23 mouse cellular contexts compared by ENCODE assay signal in genomic region chr5:66762006-66762405, GRCm38 (mm10). TPM values are rescaled to one million over a fixed set of nuclear protein-coding genes. Genes with fewer than 3 reads are reported as not detected.
DNase-seq lines count a peak whose midpoint lies in the region; ATAC-seq and TF ChIP-seq lines count a peak whose summit lies in the region.
"Had no signal": no experiment of that assay in that cellular context is flagged by ENCODE, and none has a peak within 500 bp of the region (broad histone marks: within the 10 kb centered on the region; RNA-seq: fewer than 3 reads in every experiment).

No protein-coding gene starts in this region.

- no peak overlapping the region for H3K4me2 ChIP-seq in forebrain, postnatal 0 days (ENCODE audit: low read depth)
- H3K4me2 ChIP-seq in forebrain, embryonic 14.5 days (ENCODE audit: low read length) = no peak overlapping the region
- H3K4me2 ChIP-seq in stomach, postnatal 0 days (replicated peaks; ENCODE audit: low read depth) = no peak overlapping the region
- H3K4me2 ChIP-seq: forebrain, embryonic 15.5 days; heart, embryonic 15.5 days; limb, embryonic 15.5 days; liver, embryonic 15.5 days; lung, embryonic 15.5 days; neural tube, embryonic 15.5 days had no signal

- no peak overlapping the region for H3K9ac ChIP-seq in forebrain, postnatal 0 days
- no peak overlapping the region for H3K9ac ChIP-seq in forebrain, embryonic 14.5 days (ENCODE audit: low read length)
- H3K9ac ChIP-seq in stomach, postnatal 0 days (ENCODE audit: low read length) = no peak overlapping the region
- H3K9ac ChIP-seq: forebrain, embryonic 15.5 days; heart, embryonic 15.5 days; limb, embryonic 15.5 days; liver, embryonic 15.5 days; lung, embryonic 15.5 days; neural tube, embryonic 15.5 days had no signal

- H3K27ac ChIP-seq in forebrain, postnatal 0 days (ENCODE audit: low read depth, low read length) = no peak overlapping the region
- H3K27ac ChIP-seq in forebrain, embryonic 14.5 days (ENCODE audit: low read depth, low read length) = no peak overlapping the region
- H3K27ac ChIP-seq in limb, embryonic 10.5 days = no peak overlapping the region
- H3K27ac ChIP-seq in stomach, postnatal 0 days (replicated peaks) = no peak overlapping the region
- H3K27ac ChIP-seq: forebrain, embryonic 15.5 days; heart, embryonic 15.5 days; limb, embryonic 15.5 days; liver, embryonic 15.5 days; lung, embryonic 15.5 days; macrophage; neural tube, embryonic 15.5 days had no signal

- no peaks in the 10 kb centered on the region for H3K36me3 ChIP-seq in forebrain, postnatal 0 days (ENCODE audit: insufficient read depth)
- H3K36me3 ChIP-seq in forebrain, embryonic 14.5 days (ENCODE audit: control insufficient read depth, insufficient read depth, low read length) = no peaks in the 10 kb centered on the region
- H3K36me3 ChIP-seq in limb, embryonic 10.5 days = no peaks in the 10 kb centered on the region
- no peaks in the 10 kb centered on the region for H3K36me3 ChIP-seq in stomach, postnatal 0 days (ENCODE audit: control insufficient read depth, insufficient read depth, low read length)
- H3K36me3 ChIP-seq: forebrain, embryonic 15.5 days; heart, embryonic 15.5 days; limb, embryonic 15.5 days; liver, embryonic 15.5 days; lung, embryonic 15.5 days; neural tube, embryonic 15.5 days had no signal

- no peaks in the 10 kb centered on the region for H3K9me3 ChIP-seq in forebrain, postnatal 0 days (ENCODE audit: low read length)
- no peaks in the 10 kb centered on the region for H3K9me3 ChIP-seq in forebrain, embryonic 14.5 days (replicated peaks; ENCODE audit: control insufficient read depth, low read length)
- no peaks in the 10 kb centered on the region for H3K9me3 ChIP-seq in limb, embryonic 10.5 days (replicated peaks)
- H3K9me3 ChIP-seq in stomach, postnatal 0 days (ENCODE audit: control insufficient read depth, low read length) = no peaks in the 10 kb centered on the region
- H3K9me3 ChIP-seq: forebrain, embryonic 15.5 days; heart, embryonic 15.5 days; limb, embryonic 15.5 days; liver, embryonic 15.5 days; lung, embryonic 15.5 days; neural tube, embryonic 15.5 days had no signal

- peak; percentile 21; the same call in 1 of the 2 replicates for ATAC-seq in forebrain, postnatal 0 days
- no peak for ATAC-seq in forebrain, embryonic 14.5 days
- ATAC-seq in stomach, postnatal 0 days (ENCODE audit: low FRiP score, low TSS enrichment) = no peak
- ATAC-seq: CD4-positive, CD25-positive, alpha-beta regulatory T cell, adult 4 months; forebrain, embryonic 15.5 days; hindbrain, embryonic 16.5 days; intestine, embryonic 16.5 days; midbrain, embryonic 16.5 days; Patski had no signal

- intact Hi-C loops in left cerebral cortex, postnatal 4 days (cut with DNase I) = no loop called here
- intact Hi-C loops in left cerebral cortex, postnatal 25 days (cut with DNase I) = no loop called here

- H3K27me3 ChIP-seq in forebrain, postnatal 0 days (ENCODE audit: insufficient read depth, low read length) = no peaks in the 10 kb centered on the region
- H3K27me3 ChIP-seq in forebrain, embryonic 14.5 days (replicated peaks; ENCODE audit: control insufficient read depth, insufficient read depth, low read length) = no peaks in the 10 kb centered on the region
- no peaks in the 10 kb centered on the region for H3K27me3 ChIP-seq in limb, embryonic 10.5 days (ENCODE audit: low read depth, poor library complexity, severe bottlenecking)
- no peaks in the 10 kb centered on the region for H3K27me3 ChIP-seq in stomach, postnatal 0 days (ENCODE audit: control insufficient read depth, insufficient read depth, low read length)
- H3K27me3 ChIP-seq: forebrain, embryonic 15.5 days; limb, embryonic 15.5 days; liver, embryonic 15.5 days; lung, embryonic 15.5 days; neural tube, embryonic 15.5 days; Patski had no signal

- 51% methylated on average over 2 of the region's 2 CpGs for WGBS in forebrain, postnatal 0 days
- WGBS in forebrain, embryonic 14.5 days = 72% methylated on average over 2 of the region's 2 CpGs
- WGBS in limb, embryonic 10.5 days = 87% methylated on average over 2 of the region's 2 CpGs
- WGBS in stomach, postnatal 0 days = 77% methylated on average over 2 of the region's 2 CpGs

- no peak for DNase-seq in forebrain, postnatal 0 days
- DNase-seq in forebrain, embryonic 14.5 days (ENCODE audit: low spot score) = no peak
- DNase-seq in left cerebral cortex, postnatal 4 days = peak; percentile 6
- no peak for DNase-seq in left cerebral cortex, postnatal 25 days (ENCODE audit: low spot score in 2 of 2)
- DNase-seq in gastrocnemius, adult 8-10 months (ENCODE audit: low spot score in 2 of 2) = peak; percentile 38 to 41
- DNase-seq in limb, embryonic 10.5 days (ENCODE audit: low spot score) = no peak
- no peak for DNase-seq in stomach, postnatal 0 days (ENCODE audit: low spot score)
- DNase-seq: cerebellum, postnatal 36 days; embryo, embryonic 11 days; kidney, adult 9 months; kidney, postnatal 14 days had no signal

- H3K4me3 ChIP-seq in forebrain, postnatal 0 days (ENCODE audit: low read depth, low read length) = no peak overlapping the region
- no peak overlapping the region for H3K4me3 ChIP-seq in forebrain, embryonic 14.5 days (ENCODE audit: low read depth, low read length)
- H3K4me3 ChIP-seq in limb, embryonic 10.5 days = no peak overlapping the region
- H3K4me3 ChIP-seq in stomach, postnatal 0 days (ENCODE audit: low read depth, low read length) = no peak overlapping the region
- H3K4me3 ChIP-seq: forebrain, embryonic 15.5 days; heart, embryonic 15.5 days; limb, embryonic 15.5 days; liver, embryonic 15.5 days; lung, embryonic 15.5 days; neural tube, embryonic 15.5 days had no signal

- H3K4me1 ChIP-seq in forebrain, postnatal 0 days (ENCODE audit: insufficient read depth) = peaks cover 2% of the 10 kb centered on the region; the same call in 1 of the 2 replicates
- H3K4me1 ChIP-seq in forebrain, embryonic 14.5 days (ENCODE audit: control insufficient read depth, insufficient read depth, low read length) = peaks cover 9% of the 10 kb centered on the region; the same call in 1 of the 2 replicates
- peaks cover 13% of the 10 kb centered on the region; the same call in 1 of the 2 replicates for H3K4me1 ChIP-seq in limb, embryonic 10.5 days
- H3K4me1 ChIP-seq in stomach, postnatal 0 days (replicated peaks; ENCODE audit: control insufficient read depth, insufficient read depth) = no peaks in the 10 kb centered on the region
- H3K4me1 ChIP-seq: heart, embryonic 15.5 days; liver, embryonic 15.5 days; lung, embryonic 15.5 days had no signal

- TF ChIP-seq EP300 in stomach, postnatal 0 days (optimal IDR thresholded peaks at IDR 0.05) = no peak

- 0 out of 2 replicates have a peak, but pooled peaks have one; percentile 7 for TF ChIP-seq CTCF in forebrain, postnatal 0 days (IDR thresholded peaks at IDR 0.05; ENCODE audit: low read depth)
- no peak for TF ChIP-seq CTCF in stomach, postnatal 0 days (IDR thresholded peaks at IDR 0.05; ENCODE audit: low read depth)

RNA-seq across cellular contexts. Expression of gene Limch1, which starts 16.4 kb away (rescaled TPM):
- total RNA-seq in forebrain, postnatal 0 days (2014; rRNA removed) = 114 and 133 TPM in 2 replicates
- polyA plus RNA-seq in forebrain, postnatal 0 days (2015; fragmentation: Nextera tagmentation; extraction: Ambion mirVana) = 49.5 and 62.8 TPM in 2 replicates
- 55.6 and 77.6 TPM in 2 replicates for polyA plus RNA-seq in forebrain, embryonic 14.5 days (2014; fragmentation: Nextera tagmentation; extraction: Ambion mirVana)
- total RNA-seq in left cerebral cortex, postnatal 4 days (2021) = 100 to 1,000 TPM; 203 to 223 TPM
- 100 to 1,000 TPM in 1 of 2 experiments, 10 to 100 TPM in 1; 99.5 to 124 TPM for total RNA-seq in left cerebral cortex, postnatal 25 days (2021)
- total RNA-seq in gastrocnemius, adult 8-10 months (2022) = 100 to 1,000 TPM; 110 to 128 (median 121) TPM
- polyA plus RNA-seq in limb, embryonic 10.5 days (2016; fragmentation: Nextera tagmentation; extraction: Ambion mirVana) = 21.8 and 28.9 TPM in 2 replicates
- 6.1 and 6.3 TPM in 2 replicates for polyA plus RNA-seq in stomach, postnatal 0 days (2015; fragmentation: Nextera tagmentation; extraction: Ambion mirVana)
- polyA plus RNA-seq: CD4-positive, CD25-positive, alpha-beta regulatory T cell, adult 4 months; macrophage had no signal

Comparison
In these comparisons a context has a peak if more than half of its experiments do, and no peak if none do; other contexts are left out.
1. DNase-seq: peak in left cerebral cortex, postnatal 4 days (single experiment) and gastrocnemius, adult 8-10 months (2 of 2); none in forebrain, postnatal 0 days (single experiment), forebrain, embryonic 14.5 days (single experiment), left cerebral cortex, postnatal 25 days (0 of 2), limb, embryonic 10.5 days (single experiment) and stomach, postnatal 0 days (single experiment).